Comparison of ENCODE assay signal across 1 mouse cellular context in the genomic region with DNA sequence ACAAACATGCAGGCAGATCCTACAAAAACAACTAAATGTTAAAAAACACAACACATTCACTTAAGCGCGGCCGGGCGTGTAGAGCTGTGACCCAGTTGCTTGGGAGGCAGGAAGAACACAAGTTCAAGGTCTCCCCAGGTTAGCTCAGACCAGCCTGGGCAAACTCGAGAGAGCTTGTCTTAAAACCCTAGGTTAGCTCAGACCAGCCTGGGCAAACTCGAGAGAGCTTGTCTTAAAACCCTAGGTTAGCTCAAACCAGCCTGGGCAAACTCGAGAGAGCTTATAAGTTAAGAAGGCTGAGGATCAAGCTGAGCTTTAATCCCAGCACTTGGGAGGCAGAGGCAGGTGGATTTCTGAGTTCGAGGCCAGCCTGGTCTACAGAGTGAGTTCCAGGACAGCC. TPM values are rescaled to one million over a fixed set of nuclear protein-coding genes. Genes with fewer than 3 reads are reported as not detected.
"Had no signal": no experiment of that assay in that cellular context is flagged by ENCODE, and none has a peak within 500 bp of the region (broad histone marks: within the 10 kb centered on the region; RNA-seq: fewer than 3 reads in every experiment).

No protein-coding gene starts in this region.

RNA-seq across cellular contexts. Expression of gene Serf1, which starts 50.1 kb away (rescaled TPM):
- total RNA-seq: monocyte, adult 5-6 weeks had no signal
